Mouse (Mus musculus) erythroblast, adult 5-6 weeks (primary cell): ENCODE results near the gene Cacna2d3. TPM values are rescaled to one million over a fixed set of nuclear protein-coding genes. Genes with fewer than 3 reads are reported as not detected.

Experiments
- ATAC-seq: replicated peaks from 2 replicates; pipeline ENCODE4 v1.8.0; 2016; ENCODE audit warnings: moderate number of reproducible peaks, mild to moderate bottlenecking, moderate TSS enrichment, inconsistent platforms; ENCODE audit not compliant: poor library complexity, low FRiP score, severe bottlenecking
- total RNA-seq, 2 experiments: library from RNA; stranded (forward) in 1 of 2; stranded (reverse) in 1 of 2; fragments of 150-400 nt in 1 of 2; fragments of 200-764, 138-1000 nt in 1 of 2; gene quantifications; 2 replicates each; pipeline versions ENCODE4 v1.2.3 to v1.2.4; 2015 to 2017; ENCODE audit warnings: low replicate concordance in 2 of 2

Cacna2d3 gene
- total RNA-seq, 2 experiments from 2014 or later: not detected

GRCm38 (mm10) chr14:29648721-29649120, 72.9 kb downstream of the Cacna2d3 start:
- ATAC-seq: no peak

GRCm38 (mm10) chr14:29645421-29645820, 76.2 kb downstream of the Cacna2d3 start:
- ATAC-seq: no peak

- ATAC-seq: no peak
Observed at GRCm38 (mm10) chr14:29643217-29643616, 78.4 kb downstream of the Cacna2d3 start.

GRCm38 (mm10) chr14:29639266-29639665, 82.4 kb downstream of the Cacna2d3 start:
- ATAC-seq: no peak

GRCm38 (mm10) chr14:29628213-29628612, 93.5 kb downstream of the Cacna2d3 start:
- no peak for ATAC-seq

- ATAC-seq: no peak
Observed at GRCm38 (mm10) chr14:29612436-29612835, 109.2 kb downstream of the Cacna2d3 start.

GRCm38 (mm10) chr14:29608761-29609160, 112.9 kb downstream of the Cacna2d3 start:
- no peak for ATAC-seq

- no peak for ATAC-seq
Observed at GRCm38 (mm10) chr14:29599428-29599827, 122.2 kb downstream of the Cacna2d3 start.

- ATAC-seq: no peak
Observed at GRCm38 (mm10) chr14:29592896-29593295, 128.8 kb downstream of the Cacna2d3 start.

GRCm38 (mm10) chr14:29589628-29590027, 132.0 kb downstream of the Cacna2d3 start:
- ATAC-seq: no peak

- no peak for ATAC-seq
Observed at GRCm38 (mm10) chr14:29581961-29582360, 139.7 kb downstream of the Cacna2d3 start.

- no peak for ATAC-seq
Observed at GRCm38 (mm10) chr14:29577786-29578185, 143.9 kb downstream of the Cacna2d3 start.

GRCm38 (mm10) chr14:29575551-29575950, 146.1 kb downstream of the Cacna2d3 start:
- ATAC-seq: no peak

- no peak for ATAC-seq
Observed at GRCm38 (mm10) chr14:29562704-29563103, 159.0 kb downstream of the Cacna2d3 start.

- ATAC-seq: no peak
Observed at GRCm38 (mm10) chr14:29561122-29561834, 160.4 kb downstream of the Cacna2d3 start.

GRCm38 (mm10) chr14:29558440-29558839, 163.2 kb downstream of the Cacna2d3 start:
- ATAC-seq: no peak

GRCm38 (mm10) chr14:29556152-29556551, 165.5 kb downstream of the Cacna2d3 start:
- no peak for ATAC-seq

- ATAC-seq: no peak
Observed at GRCm38 (mm10) chr14:29552471-29552870, 169.2 kb downstream of the Cacna2d3 start.

- no peak for ATAC-seq
Observed at GRCm38 (mm10) chr14:29548646-29549045, 173.0 kb downstream of the Cacna2d3 start.

GRCm38 (mm10) chr14:29530516-29530915, 191.1 kb downstream of the Cacna2d3 start:
- no peak for ATAC-seq

GRCm38 (mm10) chr14:29528696-29529095, 193.0 kb downstream of the Cacna2d3 start:
- ATAC-seq: no peak
